Mouse (Mus musculus): Measurements from ENCODE around the gene Grhl3. TPM values are rescaled to one million over a fixed set of nuclear protein-coding genes. Genes with fewer than 3 reads are reported as not detected.
A peak's percentile ranks its signal among the peaks of the same experiment; 100 is the strongest.

The Grhl3 gene
- polyA plus RNA-seq, 1 experiment from 2014 or later = 0.30 TPM

GRCm38 (mm10) chr4:135571037-135571550 lies 2.3 kb downstream of the Grhl3 start:
- Histone ChIP-seq H3K9ac (no peak overlapping the region), H3K4me1 (replicated peaks) (peaks cover 30% of the 10 kb centered on the region), H3K9me3 (replicated peaks) (no peaks in the 10 kb centered on the region), H3K27ac (no peak overlapping the region), H3K4me3 (replicated peaks) (no peak overlapping the region), H3K27me3 (peaks cover 99% of the 10 kb centered on the region), H3K4me2 (no peak overlapping the region), H3K36me3 (no peaks in the 10 kb centered on the region)
- ATAC-seq (ENCODE audit: low read depth) = no peak
- no peak for DNase-seq
- 45% methylated on average over 6 of the region's 6 CpGs for WGBS (ENCODE audit: insufficient replicate concordance)

GRCm38 (mm10) chr4:135570152-135571036 lies 3.0 kb downstream of the Grhl3 start:
- H3K27me3 ChIP-seq = peaks cover 93% of the 10 kb centered on the region
- H3K27ac ChIP-seq = no peak overlapping the region
- DNase-seq (no peak), ATAC-seq (ENCODE audit: low read depth) (peak; percentile 45)
- no peaks in the 10 kb centered on the region for H3K36me3 ChIP-seq
- no peaks in the 10 kb centered on the region for H3K9me3 ChIP-seq (replicated peaks)
- H3K4me1 ChIP-seq (replicated peaks) = peaks cover 33% of the 10 kb centered on the region
- peak overlapping the region; percentile 29 for H3K4me3 ChIP-seq (replicated peaks)
- H3K9ac ChIP-seq = no peak overlapping the region
- H3K4me2 ChIP-seq = peak overlapping the region; percentile 54
- WGBS (ENCODE audit: insufficient replicate concordance) = 11% methylated on average over 32 of the region's 32 CpGs

DNA sequence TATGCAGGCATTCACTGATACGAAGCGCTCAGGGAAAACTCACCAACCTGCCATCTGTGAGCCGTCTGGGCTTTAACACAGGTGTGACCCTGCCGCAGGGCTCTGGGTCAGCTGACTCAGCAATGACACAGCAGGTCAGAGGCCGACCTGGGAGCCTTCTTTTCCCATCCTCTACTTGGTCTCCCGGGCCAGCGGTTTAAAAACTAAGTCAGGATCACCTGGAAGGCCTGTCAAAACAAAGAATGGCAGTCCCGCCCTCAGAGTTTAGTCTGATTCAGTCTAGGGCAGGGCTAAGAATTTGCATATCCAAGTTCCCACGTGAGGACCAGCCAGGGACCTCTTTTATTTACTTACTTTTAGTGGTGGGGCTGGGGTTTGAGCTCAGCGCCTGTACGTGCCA lies 4.2 kb downstream of the Grhl3 start:
- Histone ChIP-seq H3K36me3 (no peaks in the 10 kb centered on the region), H3K4me3 (replicated peaks) (no peak overlapping the region), H3K4me2 (peak overlapping the region; percentile 54), H3K27ac (no peak overlapping the region), H3K9me3 (replicated peaks) (no peaks in the 10 kb centered on the region), H3K27me3 (peaks cover 91% of the 10 kb centered on the region), H3K9ac (no peak overlapping the region), H3K4me1 (replicated peaks) (peaks cover 33% of the 10 kb centered on the region)
- ATAC-seq (ENCODE audit: low read depth) (no peak), DNase-seq (no peak)
- WGBS (ENCODE audit: insufficient replicate concordance) = 6% methylated on average over 11 of the region's 11 CpGs

DNA sequence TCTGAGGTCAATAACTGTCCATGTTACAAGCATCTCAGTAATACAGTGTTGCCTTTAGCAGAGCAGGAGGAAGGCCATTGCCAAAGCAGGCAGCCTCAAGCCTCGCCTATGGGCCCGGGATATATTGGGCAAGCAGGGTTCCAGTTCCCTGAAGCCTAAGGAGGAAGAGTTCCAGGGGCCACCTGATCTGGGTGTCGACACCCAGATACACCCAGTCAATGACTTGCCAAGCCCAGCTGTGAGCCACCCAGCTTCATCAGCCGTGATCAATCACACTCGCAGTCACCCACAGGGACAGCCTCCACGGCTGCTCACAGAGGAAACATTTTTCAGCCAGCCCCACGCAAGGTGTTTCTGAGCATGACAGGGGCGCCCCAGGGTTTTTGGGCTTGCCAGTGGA lies 5.9 kb downstream of the Grhl3 start:
- H3K9me3 ChIP-seq (replicated peaks) = no peaks in the 10 kb centered on the region
- peaks cover 87% of the 10 kb centered on the region for H3K27me3 ChIP-seq
- H3K36me3 ChIP-seq = no peaks in the 10 kb centered on the region
- H3K9ac ChIP-seq = no peak overlapping the region
- WGBS (ENCODE audit: insufficient replicate concordance) = 38% methylated on average over 8 of the region's 8 CpGs
- H3K4me2 ChIP-seq = no peak overlapping the region
- ATAC-seq (ENCODE audit: low read depth) = no peak
- no peak overlapping the region for H3K4me3 ChIP-seq (replicated peaks)
- H3K27ac ChIP-seq = no peak overlapping the region
- no peak for DNase-seq
- H3K4me1 ChIP-seq (replicated peaks) = peaks cover 26% of the 10 kb centered on the region

- DNase-seq (no peak), ATAC-seq (ENCODE audit: low read depth) (no peak)
- Histone ChIP-seq H3K9me3 (replicated peaks) (no peaks in the 10 kb centered on the region), H3K27ac (no peak overlapping the region), H3K27me3 (peaks cover 82% of the 10 kb centered on the region), H3K4me3 (replicated peaks) (no peak overlapping the region), H3K4me2 (no peak overlapping the region), H3K9ac (no peak overlapping the region), H3K4me1 (replicated peaks) (peaks cover 26% of the 10 kb centered on the region), H3K36me3 (no peaks in the 10 kb centered on the region)
- 34% methylated on average over 11 of the region's 11 CpGs for WGBS (ENCODE audit: insufficient replicate concordance)
These were observed 6.4 kb downstream of the Grhl3 start for GRCm38 (mm10) chr4:135567042-135567441.

DNA sequence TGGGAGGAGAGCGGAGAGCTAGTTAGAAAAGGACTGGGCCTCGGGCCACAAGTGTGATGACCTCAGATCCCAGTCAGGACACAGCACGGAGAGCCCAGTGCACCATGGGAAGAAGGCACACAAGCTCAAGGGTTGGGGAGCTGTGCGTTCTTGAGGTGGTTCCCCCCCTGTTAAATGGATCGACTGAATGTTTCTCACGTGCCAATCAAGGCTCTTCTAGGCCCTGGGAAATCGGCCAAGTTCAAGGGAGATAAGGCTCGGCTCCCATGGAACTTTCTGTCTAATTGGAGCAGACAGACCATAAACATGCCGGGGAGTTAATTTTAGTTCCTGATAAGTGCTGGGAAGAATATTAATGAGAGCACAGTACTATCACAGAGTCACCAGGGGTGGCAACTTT lies 8.0 kb downstream of the Grhl3 start:
- ATAC-seq (ENCODE audit: low read depth) (0 out of 2 replicates have a peak, but pooled peaks have one; percentile 27), DNase-seq (no peak)
- Histone ChIP-seq H3K27me3 (peaks cover 66% of the 10 kb centered on the region), H3K4me2 (no peak overlapping the region), H3K9me3 (replicated peaks) (no peaks in the 10 kb centered on the region), H3K9ac (no peak overlapping the region), H3K36me3 (no peaks in the 10 kb centered on the region), H3K27ac (no peak overlapping the region), H3K4me1 (replicated peaks) (peaks cover 21% of the 10 kb centered on the region), H3K4me3 (replicated peaks) (no peak overlapping the region)
- WGBS (ENCODE audit: insufficient replicate concordance) = 54% methylated on average over 9 of the region's 9 CpGs

- peaks cover 50% of the 10 kb centered on the region for H3K27me3 ChIP-seq
- no peak overlapping the region for H3K4me2 ChIP-seq
- DNase-seq (no peak), ATAC-seq (ENCODE audit: low read depth) (no peak)
- H3K9ac ChIP-seq = no peak overlapping the region
- 0 out of 2 replicates have a peak, but pooled peaks cover 7% of the 10 kb centered on the region for H3K4me1 ChIP-seq (replicated peaks)
- H3K4me3 ChIP-seq (replicated peaks) = no peak overlapping the region
- WGBS (ENCODE audit: insufficient replicate concordance) = 26% methylated on average over 2 of the region's 2 CpGs
- H3K27ac ChIP-seq = no peak overlapping the region
- H3K9me3 ChIP-seq (replicated peaks) = no peaks in the 10 kb centered on the region
- H3K36me3 ChIP-seq = no peaks in the 10 kb centered on the region
These were observed 9.6 kb downstream of the Grhl3 start for GRCm38 (mm10) chr4:135563794-135564193.

GRCm38 (mm10) chr4:135549323-135549722 lies 24.1 kb downstream of the Grhl3 start:
- H3K9ac ChIP-seq = no peak overlapping the region
- no peak overlapping the region for H3K27ac ChIP-seq
- no peaks in the 10 kb centered on the region for H3K36me3 ChIP-seq
- ATAC-seq (ENCODE audit: low read depth) = no peak
- no peak for DNase-seq
- H3K4me2 ChIP-seq = no peak overlapping the region
- peaks cover 46% of the 10 kb centered on the region for H3K27me3 ChIP-seq
- 63% methylated on average over 6 of the region's 6 CpGs for WGBS (ENCODE audit: insufficient replicate concordance)
- H3K9me3 ChIP-seq (replicated peaks) = no peaks in the 10 kb centered on the region
- H3K4me3 ChIP-seq (replicated peaks) = no peak overlapping the region
- peaks cover 9% of the 10 kb centered on the region for H3K4me1 ChIP-seq (replicated peaks)

DNA sequence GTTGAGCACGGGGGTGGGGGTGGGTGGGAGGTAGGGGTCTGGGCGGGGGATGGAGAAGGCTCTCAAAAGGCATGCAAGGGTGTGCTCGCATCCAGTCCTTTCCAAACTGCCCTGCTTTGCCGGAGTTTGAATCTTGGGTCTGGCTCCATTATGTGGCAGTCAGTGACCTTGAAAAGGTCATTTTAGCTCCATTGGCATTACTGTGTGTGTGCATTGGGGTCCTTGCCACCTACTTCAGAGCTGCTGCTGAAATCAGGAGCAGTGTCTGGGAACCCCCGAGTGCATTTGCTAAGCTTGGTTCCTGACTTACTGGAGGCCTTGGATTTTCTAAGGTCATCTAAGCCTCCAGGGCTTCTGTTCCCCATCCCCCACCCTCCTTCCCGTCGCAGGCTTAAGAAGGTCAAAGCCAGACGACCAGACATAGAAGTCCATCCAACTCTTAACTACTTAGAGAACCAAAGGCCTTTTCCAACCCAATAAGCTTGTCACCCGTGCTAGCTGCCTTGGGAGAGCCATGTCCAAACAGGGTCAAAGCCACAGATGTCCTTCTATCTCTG lies 24.8 kb downstream of the Grhl3 start:
- Histone ChIP-seq H3K9me3 (replicated peaks) (no peaks in the 10 kb centered on the region), H3K27ac (no peak overlapping the region), H3K4me2 (no peak overlapping the region), H3K4me1 (replicated peaks) (peaks cover 9% of the 10 kb centered on the region), H3K4me3 (replicated peaks) (no peak overlapping the region), H3K9ac (no peak overlapping the region), H3K36me3 (no peaks in the 10 kb centered on the region), H3K27me3 (peaks cover 46% of the 10 kb centered on the region)
- no peak for ATAC-seq (ENCODE audit: low read depth)
- DNase-seq = no peak
- 32% methylated on average over 9 of the region's 9 CpGs for WGBS (ENCODE audit: insufficient replicate concordance)

GRCm38 (mm10) chr4:135548108-135548507 lies 25.3 kb downstream of the Grhl3 start:
- no peak overlapping the region for H3K9ac ChIP-seq
- 22% methylated on average over 7 of the region's 7 CpGs for WGBS (ENCODE audit: insufficient replicate concordance)

GRCm38 (mm10) chr4:135547551-135547950 lies 25.9 kb downstream of the Grhl3 start:
- Histone ChIP-seq H3K4me2 (no peak overlapping the region), H3K27ac (no peak overlapping the region), H3K4me1 (replicated peaks) (peaks cover 9% of the 10 kb centered on the region), H3K27me3 (peaks cover 39% of the 10 kb centered on the region), H3K36me3 (no peaks in the 10 kb centered on the region), H3K9me3 (replicated peaks) (no peaks in the 10 kb centered on the region), H3K9ac (no peak overlapping the region), H3K4me3 (replicated peaks) (no peak overlapping the region)
- 57% methylated on average over 14 of the region's 14 CpGs for WGBS (ENCODE audit: insufficient replicate concordance)
- DNase-seq (no peak), ATAC-seq (ENCODE audit: low read depth) (no peak)

More at GRCm38 (mm10) chr4:135548108-135548507, 25.3 kb downstream of the Grhl3 start:
- ATAC-seq (ENCODE audit: low read depth) = no peak
- Histone ChIP-seq H3K27me3 (peaks cover 42% of the 10 kb centered on the region), H3K27ac (no peak overlapping the region), H3K36me3 (no peaks in the 10 kb centered on the region), H3K9me3 (replicated peaks) (no peaks in the 10 kb centered on the region), H3K4me2 (no peak overlapping the region), H3K4me1 (replicated peaks) (peaks cover 9% of the 10 kb centered on the region), H3K4me3 (replicated peaks) (no peak overlapping the region)
- no peak for DNase-seq

Measured in liver, embryonic 13.5 days (tissue).